Mouse (Mus musculus) megakaryocyte progenitor cell, adult 5-6 weeks (primary cell): ENCODE data around the gene Lbh. TPM values are rescaled to one million over a fixed set of nuclear protein-coding genes. Genes with fewer than 3 reads are reported as not detected.

Experiments used
- ATAC-seq: replicated peaks from 2 replicates; pipeline ENCODE4 v1.8.0; 2016; ENCODE audit warnings: mild to moderate bottlenecking, moderate TSS enrichment, inconsistent platforms; ENCODE audit not compliant: poor library complexity
- total RNA-seq, 2 experiments: library from RNA; stranded (forward) in 1 of 2; stranded (reverse) in 1 of 2; fragments of 157-497, 149-512 nt in 1 of 2; fragments of 200-1000 nt in 1 of 2; gene quantifications; 2 replicates each; pipeline versions ENCODE4 v1.2.3 to v1.2.4; 2015 to 2017

The Lbh gene
- total RNA-seq, 2 experiments from 2014 or later = 16.6 to 19.2 TPM

GRCm38 (mm10) chr17:72937204-72937603 is 19.1 kb downstream of the Lbh start:
- no peak for ATAC-seq

DNA sequence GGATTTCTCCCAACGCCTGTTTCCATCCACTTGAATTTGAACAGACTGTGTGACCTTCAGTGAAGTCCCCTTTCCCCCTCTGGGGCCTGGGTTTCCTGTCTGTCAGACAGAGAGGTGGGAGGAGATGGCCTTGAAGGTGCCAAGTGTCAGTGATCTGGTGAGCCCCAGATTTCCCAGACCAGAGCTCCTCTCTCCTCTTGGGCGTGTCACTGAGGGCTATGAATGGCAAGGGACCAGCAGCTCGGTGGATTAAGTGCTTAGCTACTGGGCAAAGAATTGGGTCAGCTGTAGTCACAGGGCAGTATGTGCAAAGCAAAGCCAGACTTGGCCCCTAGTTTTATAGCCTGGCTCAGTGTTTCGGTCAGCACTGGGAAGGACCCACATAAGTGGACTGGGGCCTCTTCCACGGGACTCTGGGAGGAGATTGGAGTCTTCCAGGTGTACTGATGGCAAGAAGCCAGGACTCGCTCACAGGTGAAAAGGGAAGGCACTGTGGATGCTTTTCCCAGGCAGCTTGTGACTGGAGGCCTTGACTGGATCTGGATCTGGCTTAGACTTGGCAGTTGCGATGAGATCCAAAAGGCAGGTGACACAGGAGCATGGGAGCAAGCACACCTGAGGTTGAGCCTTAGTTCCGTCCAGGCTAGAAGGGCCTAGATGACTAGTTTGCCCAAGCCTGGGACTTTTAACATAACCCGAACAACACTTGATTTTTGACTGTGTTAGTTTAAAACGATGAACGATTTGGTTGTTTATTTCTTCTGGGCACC is 20.1 kb downstream of the Lbh start:
- ATAC-seq = no peak

DNA sequence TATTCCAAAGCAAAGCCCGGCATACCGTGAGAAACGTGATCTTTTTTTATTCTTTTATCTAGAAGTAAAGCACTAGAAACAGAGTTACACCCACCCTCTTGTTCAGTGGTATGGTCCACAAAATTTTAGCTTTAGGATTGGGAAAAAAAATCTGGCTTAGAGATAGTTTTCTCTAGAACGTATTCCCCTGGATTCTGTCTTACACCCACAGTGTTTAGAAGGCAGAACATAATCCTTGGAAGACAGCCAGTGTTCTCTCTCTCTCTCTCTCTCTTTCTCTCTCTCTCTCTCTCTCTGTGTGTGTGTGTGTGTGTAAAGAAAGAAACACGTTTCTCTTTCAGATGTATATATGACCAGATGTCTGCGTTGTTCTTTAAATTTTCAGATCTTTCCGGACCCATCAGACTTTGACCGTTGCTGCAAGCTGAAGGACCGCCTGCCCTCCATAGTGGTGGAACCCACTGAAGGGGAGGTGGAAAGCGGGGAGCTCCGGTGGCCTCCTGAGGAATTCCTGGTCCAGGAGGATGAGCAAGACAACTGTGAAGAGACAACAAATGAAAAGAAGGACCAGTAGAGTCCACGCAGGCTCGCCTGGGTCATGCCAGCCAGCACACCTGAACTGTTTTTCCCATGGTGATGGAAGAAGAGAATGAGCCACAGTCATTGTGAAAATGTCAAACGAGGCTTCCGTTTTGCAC is 20.9 kb downstream of the Lbh start:
- ATAC-seq = no peak

GRCm38 (mm10) chr17:72939569-72939899 is 21.4 kb downstream of the Lbh start:
- ATAC-seq = peak; percentile 67

DNA sequence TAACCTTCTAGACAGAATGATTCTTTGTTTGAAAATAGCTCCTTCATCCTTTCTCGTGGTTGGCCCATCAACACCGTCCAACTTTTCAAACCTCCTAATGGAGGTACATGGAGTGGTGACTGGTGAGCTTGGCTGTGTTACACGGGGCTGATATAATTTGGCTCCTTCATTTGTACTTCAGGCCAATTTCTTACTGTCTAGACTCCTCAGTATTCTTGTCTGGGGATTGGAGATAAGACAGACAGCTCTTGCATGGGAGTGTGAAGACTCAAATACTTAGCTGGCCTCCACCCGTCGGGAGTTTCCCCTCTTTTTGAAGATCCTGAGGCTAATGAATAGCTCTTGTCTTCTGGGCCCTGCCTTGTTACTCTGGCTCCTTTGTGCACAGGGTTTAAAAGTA is 26.3 kb downstream of the Lbh start:
- ATAC-seq = peak; percentile 49

DNA sequence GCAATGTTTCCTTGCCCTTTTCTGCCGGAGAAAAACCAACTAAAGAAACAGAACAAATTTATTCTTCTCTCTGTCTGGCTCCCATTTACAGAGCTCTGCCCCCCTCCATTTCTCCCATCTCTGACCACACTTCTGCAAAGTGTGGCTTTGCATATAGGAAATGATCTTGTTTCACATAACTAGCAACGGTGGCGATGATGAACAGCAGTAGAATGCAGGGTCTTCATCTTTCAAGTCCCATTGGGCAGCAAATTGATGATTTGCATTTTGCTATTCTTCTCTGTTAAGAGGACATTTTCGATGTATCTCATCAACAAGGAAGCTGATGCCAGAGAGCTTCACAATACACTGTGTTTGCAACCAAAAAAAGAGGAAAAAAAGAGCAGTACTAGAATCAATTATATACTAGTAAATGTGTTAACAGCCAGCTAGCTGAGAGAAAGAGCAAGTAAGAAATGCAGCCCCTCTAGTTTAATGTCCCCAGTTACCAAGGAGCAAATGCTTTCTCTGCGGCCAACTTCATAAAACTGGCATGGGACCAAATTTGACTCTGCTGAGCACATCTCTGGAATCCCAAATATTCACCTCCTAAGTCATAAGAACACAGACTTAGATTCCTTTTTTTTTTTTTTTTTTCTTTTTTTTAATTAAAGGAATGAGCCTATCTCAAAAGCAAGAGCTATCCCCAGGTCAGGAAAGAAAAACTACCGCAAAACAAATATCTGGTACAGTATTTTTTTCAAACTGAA is 29.2 kb downstream of the Lbh start:
- ATAC-seq = peak; percentile 38

DNA sequence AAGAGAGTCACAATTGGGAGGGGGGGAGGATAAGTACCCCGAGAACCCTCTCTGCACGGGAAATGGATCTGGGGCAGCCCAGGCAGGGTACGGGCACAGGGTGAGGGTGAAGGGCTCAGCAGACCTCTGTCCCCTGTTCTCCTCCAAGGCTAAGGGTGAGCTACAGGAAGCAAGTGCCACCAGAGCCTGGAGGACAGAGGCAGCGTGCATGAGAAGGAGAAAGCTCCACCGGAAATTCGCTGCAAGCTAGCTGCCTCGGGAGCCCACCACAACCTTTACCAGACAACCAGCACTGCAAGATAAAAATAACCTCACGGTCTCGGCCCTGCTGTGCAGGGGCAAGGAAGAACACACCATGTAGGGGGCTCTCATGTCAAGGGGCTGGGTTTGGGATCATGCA is 30.0 kb downstream of the Lbh start:
- peak; percentile 58 for ATAC-seq

GRCm38 (mm10) chr17:72949247-72949701 is 31.2 kb downstream of the Lbh start:
- ATAC-seq = no peak

- no peak for ATAC-seq
Observed at GRCm38 (mm10) chr17:72951331-72951730, 33.2 kb downstream of the Lbh start.

- ATAC-seq = no peak
Observed at GRCm38 (mm10) chr17:72953811-72954685, 35.9 kb downstream of the Lbh start.

- peak; percentile 42 for ATAC-seq
Observed at GRCm38 (mm10) chr17:72955534-72955933, 37.4 kb downstream of the Lbh start.

- ATAC-seq = no peak
Observed at GRCm38 (mm10) chr17:72957016-72957415, 38.9 kb downstream of the Lbh start.

- ATAC-seq = no peak
Observed at GRCm38 (mm10) chr17:72958886-72959285, 40.8 kb downstream of the Lbh start.

DNA sequence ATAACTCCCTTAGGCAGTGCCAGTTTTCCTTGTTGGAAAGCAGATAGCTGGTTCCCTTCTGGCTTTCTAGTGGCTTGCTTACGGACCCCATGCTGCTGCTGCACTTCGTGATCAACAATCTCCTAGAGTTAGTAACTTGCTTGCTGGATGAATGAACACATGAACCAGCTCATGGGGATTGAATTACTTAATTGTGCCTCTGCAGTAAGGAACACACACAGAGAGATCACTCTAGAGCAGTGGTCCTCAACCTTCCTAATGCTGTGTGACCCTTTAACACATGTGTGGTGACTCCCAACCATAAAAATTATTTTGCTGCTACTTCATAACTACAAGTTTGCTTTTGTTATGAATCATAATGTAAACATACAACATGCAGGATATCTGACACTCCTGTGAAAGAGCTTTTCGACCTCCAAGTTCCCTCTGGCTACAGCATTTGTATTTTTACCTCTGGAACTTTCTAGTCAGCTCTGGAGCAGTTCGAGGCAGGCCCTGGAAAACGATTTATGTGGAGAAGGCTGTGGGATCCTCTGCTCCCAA is 41.5 kb downstream of the Lbh start:
- ATAC-seq = no peak

- no peak for ATAC-seq
Observed at GRCm38 (mm10) chr17:72960243-72960642, 42.1 kb downstream of the Lbh start.

- ATAC-seq = peak; percentile 90
Observed at GRCm38 (mm10) chr17:72960873-72961272, 42.8 kb downstream of the Lbh start.

DNA sequence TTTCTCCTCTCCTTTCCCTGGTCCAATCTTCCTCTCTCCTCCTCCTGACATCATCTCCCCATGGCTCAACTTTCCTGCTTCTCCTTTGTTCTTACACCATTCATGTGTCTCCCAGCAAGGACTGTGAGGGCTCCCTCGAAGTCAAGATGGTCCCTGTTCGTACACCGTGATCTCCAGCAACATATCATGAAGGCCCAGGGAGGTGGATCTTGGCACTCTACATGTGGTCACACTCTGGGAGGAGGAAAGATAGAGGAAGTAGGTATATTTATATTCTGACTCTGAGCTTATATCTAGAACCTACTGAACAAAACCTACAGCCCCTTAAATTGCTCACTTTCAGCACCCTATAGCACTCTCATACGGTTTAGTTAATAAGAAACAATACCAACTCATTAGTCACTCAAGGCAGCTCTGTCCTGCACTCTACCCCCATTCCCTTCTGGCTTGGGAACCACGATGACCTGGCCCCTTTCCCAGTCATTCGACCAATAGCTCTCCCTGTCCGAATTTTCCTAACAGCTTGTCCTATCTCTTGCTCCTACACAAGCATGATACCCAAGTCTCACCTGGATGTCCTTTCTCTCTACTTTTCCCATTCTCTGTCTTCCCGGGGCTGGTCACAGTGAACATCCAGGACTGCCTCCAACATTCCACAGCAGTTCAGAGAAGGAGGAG is 44.0 kb downstream of the Lbh start:
- peak; percentile 57 for ATAC-seq

DNA sequence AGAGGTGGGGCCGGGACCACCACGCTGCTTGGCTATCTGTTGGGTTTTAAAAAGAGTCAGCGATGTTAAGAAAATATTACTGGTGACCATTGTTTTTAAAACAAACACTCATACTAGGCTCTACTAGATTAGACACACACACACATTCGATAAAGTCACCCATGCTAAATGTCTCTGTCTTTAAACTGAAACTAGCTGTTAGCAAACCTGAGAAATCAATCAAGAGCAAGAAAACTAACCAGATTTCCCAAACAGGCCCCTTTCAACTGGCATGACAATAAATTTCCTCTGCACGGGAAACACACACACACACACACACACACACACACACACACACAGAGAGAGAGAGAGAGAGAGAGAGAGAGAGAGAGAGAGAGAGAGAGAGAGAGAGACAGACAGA is 47.6 kb downstream of the Lbh start:
- no peak for ATAC-seq

- no peak for ATAC-seq
Observed at GRCm38 (mm10) chr17:72966091-72966531, 48.0 kb downstream of the Lbh start.

GRCm38 (mm10) chr17:72966878-72967277 is 48.8 kb downstream of the Lbh start:
- peak; percentile 65 for ATAC-seq
